Mouse (Mus musculus) lung, postnatal 25 days (tissue): Measurements from ENCODE around the gene Mrpl14.

ENCODE experiments used
- DNase-seq: peaks from one replicate; pipeline ENCODE4 v3.0.0; 2022; ENCODE audit warnings: low spot score

The Mrpl14 gene

DNA sequence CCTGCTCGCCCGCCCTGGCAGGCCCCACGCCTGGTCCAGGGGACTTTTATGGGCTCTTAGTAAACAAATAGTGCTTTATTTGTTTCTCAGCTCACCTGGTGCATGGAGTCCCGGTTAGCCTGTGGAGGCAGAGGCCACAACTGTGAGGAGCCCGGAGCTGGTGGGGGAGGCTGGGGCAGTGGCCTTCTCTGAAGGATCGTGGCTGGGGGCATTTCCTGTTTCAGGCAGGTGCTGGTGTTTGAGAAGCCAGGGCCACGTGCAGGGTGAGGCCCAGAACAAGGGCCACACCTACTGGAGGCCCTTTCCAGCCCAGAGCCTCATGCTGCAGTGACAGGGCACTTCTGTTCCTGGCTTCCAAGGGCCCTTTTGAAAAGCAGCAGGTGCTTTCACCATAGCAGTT lies 40.1 kb downstream of the Mrpl14 start:
- peak; percentile 45 for DNase-seq

- DNase-seq = no peak
These were observed 41.4 kb downstream of the Mrpl14 start for GRCm38 (mm10) chr17:45727481-45727880.

DNA sequence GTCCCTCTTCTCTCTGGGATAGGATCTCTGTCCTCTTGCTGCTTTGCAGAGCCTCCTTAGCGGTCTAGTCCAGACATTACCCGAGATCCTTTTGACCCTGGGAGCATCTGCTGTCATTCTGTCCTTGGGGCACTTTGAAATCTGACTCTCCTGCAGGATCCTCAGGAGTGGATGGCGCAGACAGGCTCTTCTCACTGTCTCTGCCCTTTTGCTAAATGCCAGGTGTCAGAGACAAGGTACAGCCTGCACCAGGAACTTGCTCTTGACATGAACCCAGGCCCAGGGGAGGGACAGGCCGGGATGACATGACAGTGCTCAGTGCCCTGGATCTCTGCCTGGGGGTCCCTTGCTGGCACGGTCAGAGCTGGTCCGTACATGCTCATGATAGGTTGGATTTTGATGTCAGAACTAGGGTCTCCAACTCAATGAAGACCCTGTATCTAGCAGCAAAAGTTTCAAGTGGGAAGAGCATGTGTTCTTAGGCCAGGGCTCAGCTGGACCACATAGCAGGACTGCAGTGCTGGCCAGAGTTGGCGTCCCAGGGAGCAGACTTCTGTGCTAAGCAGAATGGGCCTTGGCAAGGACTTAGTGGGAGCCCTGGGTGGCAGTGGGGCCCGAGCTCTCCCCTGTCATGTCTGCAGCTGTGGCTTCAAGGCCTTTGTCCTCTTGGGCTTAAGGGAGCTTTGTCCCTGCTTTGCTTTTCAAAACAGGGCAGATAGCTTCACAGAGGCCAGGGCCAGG lies 42.0 kb downstream of the Mrpl14 start:
- no peak for DNase-seq

DNA sequence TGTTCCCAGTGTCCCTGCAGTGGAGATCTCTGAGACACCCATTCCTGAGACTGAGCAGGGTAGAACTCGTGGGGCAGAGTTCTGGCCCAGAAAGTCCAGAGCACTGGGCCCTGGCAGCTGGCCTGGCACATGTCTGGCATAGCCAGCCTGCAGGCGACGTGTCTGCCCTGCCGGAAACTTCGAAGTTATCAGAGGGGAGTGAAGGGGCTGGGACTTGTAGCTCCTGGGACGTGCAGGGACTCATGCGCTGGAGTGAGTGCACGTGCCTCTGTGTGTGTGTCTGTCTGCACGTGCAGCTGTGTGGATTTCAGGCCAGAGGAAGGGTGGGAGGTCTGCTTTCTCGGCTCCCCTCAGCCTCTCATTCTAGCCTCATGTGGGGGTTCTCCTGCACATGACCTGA lies 43.3 kb downstream of the Mrpl14 start:
- no peak for DNase-seq

DNA sequence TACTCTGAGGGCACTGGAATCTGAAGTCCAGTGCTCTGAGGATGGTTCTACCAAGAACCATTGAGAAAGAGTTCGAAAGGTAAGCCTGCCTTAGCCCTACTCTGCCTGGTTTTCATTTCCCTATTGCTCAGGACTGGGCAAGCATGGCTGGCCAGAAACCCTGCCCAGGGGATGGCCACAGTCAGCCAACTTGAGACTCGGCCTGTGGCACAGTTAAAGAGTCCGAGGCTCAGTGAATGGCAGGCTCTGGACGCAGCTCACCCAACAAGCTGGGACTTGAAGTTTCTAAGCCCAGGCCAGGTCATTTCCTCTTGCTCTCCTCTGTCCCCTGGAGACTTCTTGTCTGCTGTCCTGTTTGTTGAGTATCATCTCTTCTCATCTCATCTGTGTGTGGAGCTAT lies 44.6 kb downstream of the Mrpl14 start:
- DNase-seq = no peak

DNA sequence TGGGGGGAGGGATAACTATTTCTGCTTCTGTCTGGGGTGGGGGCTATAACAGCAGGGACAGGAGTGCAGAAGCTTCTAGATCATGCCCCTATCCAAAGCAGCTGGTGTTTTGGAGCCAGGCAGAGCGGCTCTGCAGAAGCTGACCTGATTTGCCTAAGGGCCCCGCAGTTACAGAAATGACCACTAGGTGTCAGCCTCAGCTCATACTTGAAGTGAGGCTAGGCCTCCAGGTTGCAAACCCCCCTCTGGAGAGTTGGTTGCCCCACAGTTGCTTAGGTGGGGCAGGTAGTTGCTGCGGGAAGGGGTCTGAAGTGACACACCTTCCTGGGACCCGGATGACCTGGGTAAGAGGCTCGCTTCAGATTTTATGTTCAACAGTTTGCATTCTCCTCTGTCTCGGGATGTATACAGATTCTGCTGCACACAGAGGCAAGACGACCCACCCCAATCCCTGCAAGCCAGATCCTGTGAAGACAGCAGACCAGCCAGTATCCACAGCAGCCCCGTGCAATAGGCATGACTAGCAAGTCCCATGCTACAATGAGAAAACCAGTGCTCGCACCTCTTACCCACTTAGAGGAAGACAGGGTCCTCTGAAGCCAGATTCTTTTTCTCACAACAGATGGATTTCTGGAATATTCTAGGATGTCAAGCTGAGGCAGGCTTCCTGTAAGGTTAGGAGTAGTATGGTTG lies 45.2 kb downstream of the Mrpl14 start:
- peak; percentile 85 for DNase-seq

GRCm38 (mm10) chr17:45733038-45733734 lies 47.1 kb downstream of the Mrpl14 start:
- no peak for DNase-seq

DNA sequence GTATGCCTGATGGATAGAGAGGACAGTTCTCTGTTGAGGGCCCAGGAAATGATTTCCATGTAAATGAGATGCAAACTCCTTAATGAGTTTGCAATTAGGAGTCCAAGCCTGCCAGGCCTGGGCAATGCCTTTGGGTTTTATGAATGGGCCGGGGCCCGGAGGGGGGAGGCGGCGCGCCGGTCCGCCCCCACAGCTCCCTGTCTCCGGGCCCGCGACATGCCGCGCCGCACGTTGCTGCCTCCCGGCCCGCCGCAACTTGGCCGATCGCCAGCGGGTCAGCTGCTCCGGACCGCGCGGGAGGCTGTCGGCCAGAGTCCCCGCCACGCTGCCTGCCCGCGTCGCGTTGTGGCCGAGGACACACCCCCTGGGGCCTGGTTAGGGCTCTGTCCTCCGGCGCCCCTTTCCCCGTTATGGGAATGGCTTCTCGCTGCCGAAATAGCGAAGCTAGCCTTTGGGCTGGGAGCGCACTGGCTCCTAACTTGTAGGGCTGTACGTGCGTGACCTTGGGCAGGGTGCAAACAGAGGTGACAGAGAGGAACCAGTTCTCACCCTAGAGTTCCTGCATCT lies 47.7 kb downstream of the Mrpl14 start, which contains the start of gene 1600014C23Rik:
Gene 1600014C23Rik (minus strand): TSS at position 110 of the 567 bp plus-strand sequence.
- no peak for DNase-seq

DNA sequence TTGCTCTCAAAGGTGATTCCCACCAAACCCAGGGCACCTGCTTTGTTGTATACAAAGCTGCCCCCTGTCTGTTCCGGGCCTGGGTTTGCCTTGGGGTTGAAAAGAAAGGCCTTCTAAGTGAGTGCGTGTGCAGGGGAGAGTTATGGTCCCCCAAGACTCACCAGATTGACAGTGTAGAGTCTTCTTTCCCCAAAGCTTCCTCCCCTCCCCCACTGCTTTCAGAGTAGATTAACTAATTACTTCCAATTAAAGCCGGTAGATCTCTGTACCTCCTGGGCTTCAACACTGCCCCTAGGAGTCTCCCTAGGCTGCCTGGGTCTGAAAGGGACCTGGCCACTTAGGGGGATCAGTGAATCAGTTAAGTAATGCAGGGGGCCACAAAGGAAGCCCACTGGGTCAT lies 48.2 kb downstream of the Mrpl14 start:
- DNase-seq = no peak

- no peak for DNase-seq
These were observed 48.8 kb downstream of the Mrpl14 start for GRCm38 (mm10) chr17:45734881-45735280.

- peak; percentile 84 for DNase-seq
These were observed 49.5 kb downstream of the Mrpl14 start for GRCm38 (mm10) chr17:45735382-45736310.

- DNase-seq = peak; percentile 78
These were observed 50.4 kb downstream of the Mrpl14 start for GRCm38 (mm10) chr17:45736311-45737077.

DNA sequence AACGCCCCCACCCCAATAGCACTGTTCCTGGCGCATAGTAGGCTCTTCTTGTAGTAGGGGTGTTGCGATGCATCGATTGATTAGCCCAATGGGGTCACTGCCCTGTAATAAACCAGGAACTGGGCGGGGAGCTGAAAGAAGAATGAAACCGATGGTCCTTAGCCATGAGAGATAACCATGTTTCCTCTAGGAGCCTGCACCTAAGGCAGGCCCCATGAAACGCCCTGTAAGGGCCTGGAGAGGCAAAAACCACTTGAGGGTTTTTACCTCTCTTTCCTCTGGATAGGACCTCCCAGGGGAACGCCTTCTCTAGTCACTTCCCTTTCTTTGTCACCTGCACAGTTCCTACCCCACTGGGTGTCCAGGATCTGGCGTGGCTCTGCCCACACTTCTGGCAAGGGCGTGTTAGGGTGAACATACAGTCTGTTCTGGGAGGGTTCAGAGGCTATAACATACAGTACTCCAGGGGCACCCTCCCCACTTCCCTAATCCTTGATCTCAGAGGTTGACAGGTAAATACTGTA lies 51.0 kb downstream of the Mrpl14 start:
- peak; percentile 52 for DNase-seq

- peak; percentile 53 for DNase-seq
These were observed 56.4 kb downstream of the Mrpl14 start for GRCm38 (mm10) chr17:45742371-45743147.

DNA sequence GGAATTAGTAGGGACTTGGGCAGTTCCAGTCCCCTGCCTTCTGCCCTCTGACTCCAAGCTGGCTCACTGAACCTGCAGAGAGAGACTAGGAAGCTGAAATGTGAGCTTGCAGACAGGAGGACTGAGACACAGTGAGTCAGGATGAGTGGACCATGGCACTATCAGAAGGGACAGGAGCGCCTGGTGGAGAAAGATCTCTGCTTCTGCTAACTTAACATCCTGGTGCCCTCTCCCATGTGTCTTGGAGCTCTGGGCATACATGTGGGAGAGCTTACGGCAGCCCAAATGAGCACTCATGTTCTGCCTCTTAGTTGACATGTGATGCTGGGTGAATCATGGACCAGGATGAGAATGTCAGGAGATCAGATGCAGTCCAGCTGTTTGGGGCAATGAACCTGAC lies 59.5 kb downstream of the Mrpl14 start:
- DNase-seq = no peak

DNA sequence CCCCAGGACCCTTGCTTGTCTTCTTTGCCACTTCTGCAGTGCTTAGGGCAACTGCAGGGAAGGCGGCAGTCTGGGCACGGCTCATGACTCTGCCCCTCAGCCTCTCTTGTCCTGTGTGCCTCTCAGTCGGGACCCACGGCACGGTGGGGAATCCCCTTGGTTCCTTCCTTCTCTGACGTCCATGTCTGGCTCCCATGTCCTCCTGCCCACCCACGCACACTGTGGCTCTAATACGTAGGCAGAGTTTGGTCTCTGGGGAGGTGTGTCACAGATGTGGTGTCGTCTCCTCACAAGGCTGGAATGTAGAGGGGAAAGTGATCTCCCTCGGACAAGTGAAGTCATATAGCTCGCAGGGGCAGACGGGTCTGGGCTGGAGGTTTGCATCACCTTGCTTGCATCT lies 60.6 kb downstream of the Mrpl14 start:
- no peak for DNase-seq

GRCm38 (mm10) chr17:45747293-45747692 lies 61.2 kb downstream of the Mrpl14 start:
- no peak for DNase-seq
